Mouse (Mus musculus): Measurements from ENCODE around the gene Isg20l2.

DNA sequence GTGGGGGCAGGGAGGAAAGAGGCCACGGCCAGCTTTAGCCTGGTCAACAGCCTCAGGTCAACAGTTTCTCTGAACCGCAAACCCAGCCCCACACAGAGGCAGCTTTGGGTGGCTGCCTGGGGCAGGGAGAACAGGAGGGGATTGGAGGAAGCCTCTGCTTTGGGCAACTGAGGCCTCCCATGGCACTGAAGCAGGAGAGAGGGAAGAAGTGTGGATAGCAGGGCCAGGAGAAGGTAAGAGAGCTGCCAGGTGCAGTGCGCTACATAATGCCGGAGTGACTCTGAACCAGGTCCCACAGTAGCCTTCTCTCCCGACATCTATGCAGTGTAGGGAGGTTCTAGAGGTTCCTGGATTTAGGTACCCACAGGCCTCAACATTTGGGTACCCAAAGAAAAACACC is 50.6 kb downstream of the Isg20l2 start:
- TF ChIP-seq CTCF (IDR thresholded peaks at IDR 0.05; ENCODE audit: borderline replicate concordance, extremely low read depth, insufficient read depth, insufficient read length) = no peak
- TF ChIP-seq POLR2A (IDR thresholded peaks at IDR 0.05; ENCODE audit: borderline replicate concordance, extremely low read depth, insufficient read depth, insufficient read length, poor library complexity, severe bottlenecking) = no peak
